Mouse (Mus musculus): ENCODE measurements around the gene Cep57l1. TPM values are rescaled to one million over a fixed set of nuclear protein-coding genes. Genes with fewer than 3 reads are reported as not detected.

Cep57l1 gene
- polyA plus RNA-seq, 1 experiment from 2014 or later, result 21.1 TPM

- no peak overlapping the region for H3K4me3 ChIP-seq
- no peak overlapping the region for H3K9ac ChIP-seq (replicated peaks)
- no peaks in the 10 kb centered on the region for H3K36me3 ChIP-seq
- ATAC-seq (ENCODE audit: low FRiP score, low read depth), result no peak
- no peaks in the 10 kb centered on the region for H3K4me1 ChIP-seq
- 76% methylated on average over 3 of the region's 3 CpGs for WGBS
- H3K27me3 ChIP-seq, result no peaks in the 10 kb centered on the region
- H3K9me3 ChIP-seq, result no peaks in the 10 kb centered on the region
- H3K27ac ChIP-seq (replicated peaks), result no peak overlapping the region
- no peak overlapping the region for H3K4me2 ChIP-seq (replicated peaks)
Measured at GRCm38 (mm10) chr10:41763741-41764385, 45.8 kb downstream of the Cep57l1 start.

GRCm38 (mm10) chr10:41760866-41761265 is 48.8 kb downstream of the Cep57l1 start:
- no peak overlapping the region for H3K9ac ChIP-seq (replicated peaks)
- no peak overlapping the region for H3K4me2 ChIP-seq (replicated peaks)
- H3K27me3 ChIP-seq, result no peaks in the 10 kb centered on the region
- H3K4me1 ChIP-seq, result no peaks in the 10 kb centered on the region
- H3K27ac ChIP-seq (replicated peaks), result 0 out of 2 replicates have a peak overlapping the region, but pooled peaks have one; percentile 10
- WGBS, result 80% methylated on average over 3 of the region's 3 CpGs
- no peaks in the 10 kb centered on the region for H3K9me3 ChIP-seq
- no peak overlapping the region for H3K4me3 ChIP-seq
- ATAC-seq (ENCODE audit: low FRiP score, low read depth), result no peak
- no peaks in the 10 kb centered on the region for H3K36me3 ChIP-seq

- H3K36me3 ChIP-seq, result no peaks in the 10 kb centered on the region
- H3K4me1 ChIP-seq, result no peaks in the 10 kb centered on the region
- H3K4me3 ChIP-seq, result no peak overlapping the region
- H3K9me3 ChIP-seq, result no peaks in the 10 kb centered on the region
- no peak overlapping the region for H3K27ac ChIP-seq (replicated peaks)
- no peak overlapping the region for H3K9ac ChIP-seq (replicated peaks)
- H3K4me2 ChIP-seq (replicated peaks), result no peak overlapping the region
- ATAC-seq (ENCODE audit: low FRiP score, low read depth), result no peak
- no peaks in the 10 kb centered on the region for H3K27me3 ChIP-seq
Measured at GRCm38 (mm10) chr10:41758041-41758440, 51.6 kb downstream of the Cep57l1 start.

GRCm38 (mm10) chr10:41757226-41757625 is 52.4 kb downstream of the Cep57l1 start:
- WGBS, result 96% methylated on average over 5 of the region's 5 CpGs

GRCm38 (mm10) chr10:41751867-41752480 is 57.7 kb downstream of the Cep57l1 start:
- H3K27ac ChIP-seq (replicated peaks), result no peak overlapping the region
- H3K4me3 ChIP-seq, result no peak overlapping the region
- no peak overlapping the region for H3K4me2 ChIP-seq (replicated peaks)
- ATAC-seq (ENCODE audit: low FRiP score, low read depth), result no peak
- H3K36me3 ChIP-seq, result no peaks in the 10 kb centered on the region
- 88% methylated on average over 14 of the region's 14 CpGs for WGBS
- H3K9me3 ChIP-seq, result no peaks in the 10 kb centered on the region
- H3K27me3 ChIP-seq, result no peaks in the 10 kb centered on the region
- H3K9ac ChIP-seq (replicated peaks), result no peak overlapping the region
- H3K4me1 ChIP-seq, result no peaks in the 10 kb centered on the region

More at GRCm38 (mm10) chr10:41757226-41757625, 52.4 kb downstream of the Cep57l1 start:
- no peak for ATAC-seq (ENCODE audit: low FRiP score, low read depth)
- Histone ChIP-seq H3K27ac (replicated peaks) (no peak overlapping the region), H3K4me1 (no peaks in the 10 kb centered on the region), H3K9ac (replicated peaks) (no peak overlapping the region), H3K4me2 (replicated peaks) (no peak overlapping the region), H3K4me3 (no peak overlapping the region), H3K36me3 (no peaks in the 10 kb centered on the region), H3K9me3 (no peaks in the 10 kb centered on the region), H3K27me3 (no peaks in the 10 kb centered on the region)

GRCm38 (mm10) chr10:41749306-41749705 is 60.4 kb downstream of the Cep57l1 start:
- no peak for ATAC-seq (ENCODE audit: low FRiP score, low read depth)
- no peak overlapping the region for H3K27ac ChIP-seq (replicated peaks)
- no peaks in the 10 kb centered on the region for H3K36me3 ChIP-seq
- WGBS, result 89% methylated on average over 3 of the region's 3 CpGs
- H3K9me3 ChIP-seq, result no peaks in the 10 kb centered on the region
- H3K4me3 ChIP-seq, result no peak overlapping the region
- H3K4me1 ChIP-seq, result no peaks in the 10 kb centered on the region
- H3K27me3 ChIP-seq, result no peaks in the 10 kb centered on the region
- no peak overlapping the region for H3K9ac ChIP-seq (replicated peaks)
- H3K4me2 ChIP-seq (replicated peaks), result no peak overlapping the region

- no peak overlapping the region for H3K27ac ChIP-seq (replicated peaks)
- H3K4me1 ChIP-seq, result no peaks in the 10 kb centered on the region
- 94% methylated on average over 5 of the region's 5 CpGs for WGBS
- H3K4me3 ChIP-seq, result no peak overlapping the region
- no peaks in the 10 kb centered on the region for H3K36me3 ChIP-seq
- no peak for ATAC-seq (ENCODE audit: low FRiP score, low read depth)
- no peak overlapping the region for H3K4me2 ChIP-seq (replicated peaks)
- H3K27me3 ChIP-seq, result no peaks in the 10 kb centered on the region
- no peak overlapping the region for H3K9ac ChIP-seq (replicated peaks)
- H3K9me3 ChIP-seq, result no peaks in the 10 kb centered on the region
Measured at GRCm38 (mm10) chr10:41746554-41746953, 63.1 kb downstream of the Cep57l1 start.

- H3K4me3 ChIP-seq, result no peak overlapping the region
- no peak overlapping the region for H3K4me2 ChIP-seq (replicated peaks)
- H3K27me3 ChIP-seq, result no peaks in the 10 kb centered on the region
- H3K27ac ChIP-seq (replicated peaks), result no peak overlapping the region
- H3K9ac ChIP-seq (replicated peaks), result no peak overlapping the region
- 85% methylated on average over 4 of the region's 4 CpGs for WGBS
- no peaks in the 10 kb centered on the region for H3K9me3 ChIP-seq
- H3K36me3 ChIP-seq, result no peaks in the 10 kb centered on the region
- no peaks in the 10 kb centered on the region for H3K4me1 ChIP-seq
- no peak for ATAC-seq (ENCODE audit: low FRiP score, low read depth)
Measured at GRCm38 (mm10) chr10:41744006-41744405, 65.7 kb downstream of the Cep57l1 start.

GRCm38 (mm10) chr10:41740221-41740620 is 69.5 kb downstream of the Cep57l1 start:
- Histone ChIP-seq H3K4me3 (no peak overlapping the region), H3K36me3 (0 out of 2 replicates have a peak, but pooled peaks cover 10% of the 10 kb centered on the region), H3K4me1 (peaks cover 7% of the 10 kb centered on the region), H3K4me2 (replicated peaks) (no peak overlapping the region), H3K27me3 (no peaks in the 10 kb centered on the region), H3K27ac (replicated peaks) (no peak overlapping the region), H3K9ac (replicated peaks) (no peak overlapping the region), H3K9me3 (0 out of 2 replicates have a peak, but pooled peaks cover 3% of the 10 kb centered on the region)
- ATAC-seq (ENCODE audit: low FRiP score, low read depth), result no peak
- 92% methylated on average over 2 of the region's 2 CpGs for WGBS

GRCm38 (mm10) chr10:41737245-41737644 is 72.4 kb downstream of the Cep57l1 start:
- 0 out of 2 replicates have a peak, but pooled peaks cover 3% of the 10 kb centered on the region for H3K9me3 ChIP-seq
- no peak for ATAC-seq (ENCODE audit: low FRiP score, low read depth)
- 97% methylated on average over 16 of the region's 16 CpGs for WGBS
- H3K4me3 ChIP-seq, result no peak overlapping the region
- H3K27me3 ChIP-seq, result no peaks in the 10 kb centered on the region
- H3K4me1 ChIP-seq, result peaks cover 8% of the 10 kb centered on the region
- no peak overlapping the region for H3K27ac ChIP-seq (replicated peaks)
- 0 out of 2 replicates have a peak, but pooled peaks cover 10% of the 10 kb centered on the region for H3K36me3 ChIP-seq
- no peak overlapping the region for H3K9ac ChIP-seq (replicated peaks)
- H3K4me2 ChIP-seq (replicated peaks), result no peak overlapping the region

- 60% methylated on average over 6 of the region's 6 CpGs for WGBS
- no peak overlapping the region for H3K9ac ChIP-seq (replicated peaks)
- peaks cover 10% of the 10 kb centered on the region; the same call in 1 of the 2 replicates for H3K36me3 ChIP-seq
- H3K9me3 ChIP-seq, result 0 out of 2 replicates have a peak, but pooled peaks cover 3% of the 10 kb centered on the region
- H3K4me2 ChIP-seq (replicated peaks), result no peak overlapping the region
- no peaks in the 10 kb centered on the region for H3K27me3 ChIP-seq
- no peak for ATAC-seq (ENCODE audit: low FRiP score, low read depth)
- no peak overlapping the region for H3K27ac ChIP-seq (replicated peaks)
- no peak overlapping the region for H3K4me3 ChIP-seq
- peaks cover 8% of the 10 kb centered on the region for H3K4me1 ChIP-seq
Measured at GRCm38 (mm10) chr10:41735398-41735797, 74.3 kb downstream of the Cep57l1 start.

- no peak overlapping the region for H3K4me3 ChIP-seq
- no peak overlapping the region for H3K4me2 ChIP-seq (replicated peaks)
- no peak for ATAC-seq (ENCODE audit: low FRiP score, low read depth)
- no peak overlapping the region for H3K27ac ChIP-seq (replicated peaks)
- 95% methylated on average over 3 of the region's 3 CpGs for WGBS
- peaks cover 8% of the 10 kb centered on the region for H3K4me1 ChIP-seq
- 0 out of 2 replicates have a peak, but pooled peaks cover 3% of the 10 kb centered on the region for H3K9me3 ChIP-seq
- H3K36me3 ChIP-seq, result peaks cover 15% of the 10 kb centered on the region
- no peaks in the 10 kb centered on the region for H3K27me3 ChIP-seq
- H3K9ac ChIP-seq (replicated peaks), result no peak overlapping the region
Measured at GRCm38 (mm10) chr10:41733214-41733613, 76.5 kb downstream of the Cep57l1 start.

Data from midbrain, embryonic 12.5 days (tissue).